Comparison of ENCODE assay signal across 8 mouse cellular contexts in genomic region chr12:57537791-57538587, GRCm38 (mm10). TPM values are rescaled to one million over a fixed set of nuclear protein-coding genes. Genes with fewer than 3 reads are reported as not detected.
DNase-seq lines count a peak whose midpoint lies in the region; ATAC-seq and TF ChIP-seq lines count a peak whose summit lies in the region.

No protein-coding gene starts in this region.

- H3K9me3 ChIP-seq in heart, embryonic 12.5 days (replicated peaks), result no peaks in the 10 kb centered on the region
- H3K9me3 ChIP-seq in hindbrain, embryonic 16.5 days (ENCODE audit: control insufficient read depth, low read length), result peaks cover 2% of the 10 kb centered on the region; the same call in 1 of the 2 replicates
- no peaks in the 10 kb centered on the region for H3K9me3 ChIP-seq in midbrain, embryonic 12.5 days

- WGBS in heart, embryonic 12.5 days, result 1% methylated on average over 21 of the region's 21 CpGs
- WGBS in hindbrain, embryonic 16.5 days, result 1% methylated on average over 21 of the region's 21 CpGs
- WGBS in midbrain, embryonic 12.5 days, result 1% methylated on average over 21 of the region's 21 CpGs

- H3K9ac ChIP-seq in heart, embryonic 12.5 days, result no peak overlapping the region
- H3K9ac ChIP-seq in hindbrain, embryonic 16.5 days (ENCODE audit: low read depth, low read length), result no peak overlapping the region
- H3K9ac ChIP-seq in midbrain, embryonic 12.5 days (replicated peaks), result peak overlapping the region; percentile 31

- H3K4me2 ChIP-seq in heart, embryonic 12.5 days, result peak overlapping the region; percentile 67
- peak overlapping the region; percentile 30 for H3K4me2 ChIP-seq in hindbrain, embryonic 16.5 days (ENCODE audit: low read length)
- peak overlapping the region; percentile 51 for H3K4me2 ChIP-seq in midbrain, embryonic 12.5 days (replicated peaks)

- peak overlapping the region; percentile 41 for H3K4me3 ChIP-seq in heart, embryonic 12.5 days
- H3K4me3 ChIP-seq in hindbrain, embryonic 16.5 days (ENCODE audit: low read length), result no peak overlapping the region
- H3K4me3 ChIP-seq in midbrain, embryonic 12.5 days, result peak overlapping the region; percentile 33

- no peak for TF ChIP-seq CTCF in brain, embryonic 14.5 days (IDR thresholded peaks at IDR 0.05; ENCODE audit: borderline replicate concordance, extremely low read depth, insufficient read depth, insufficient read length)

- no peak overlapping the region for H3K27ac ChIP-seq in heart, embryonic 12.5 days (ENCODE audit: poor library complexity, severe bottlenecking)
- no peak overlapping the region for H3K27ac ChIP-seq in hindbrain, embryonic 16.5 days (ENCODE audit: low read depth, low read length)
- peak overlapping the region; percentile 78; the same call in 1 of the 2 replicates for H3K27ac ChIP-seq in midbrain, embryonic 12.5 days (replicated peaks)

- DNase-seq in heart, adult 8-10 months (ENCODE audit: low spot score), result no peak
- peak; percentile 62 for DNase-seq in brain, embryonic 14.5 days (ENCODE audit: low read depth)
- no peak for DNase-seq in adrenal gland, adult 18-20 months (ENCODE audit: low spot score in 2 of 2)
- no peak for DNase-seq in adrenal gland, postnatal 4 days (ENCODE audit: low spot score in 2 of 2)
- DNase-seq in spleen, postnatal 4 days (ENCODE audit: low spot score in 2 of 2), result no peak

- H3K4me1 ChIP-seq in heart, embryonic 12.5 days (replicated peaks), result peaks cover 24% of the 10 kb centered on the region
- no peaks in the 10 kb centered on the region for H3K4me1 ChIP-seq in hindbrain, embryonic 16.5 days (ENCODE audit: control insufficient read depth, insufficient read depth, low read depth, low read length)
- H3K4me1 ChIP-seq in midbrain, embryonic 12.5 days, result peaks cover 33% of the 10 kb centered on the region

- no peak for ATAC-seq in heart, embryonic 12.5 days (ENCODE audit: insufficient number of reproducible peaks, low FRiP score)
- no peak for ATAC-seq in hindbrain, embryonic 16.5 days
- ATAC-seq in midbrain, embryonic 12.5 days (ENCODE audit: low FRiP score, low read depth), result no peak

- peaks cover 75% of the 10 kb centered on the region for H3K27me3 ChIP-seq in heart, embryonic 12.5 days (replicated peaks)
- H3K27me3 ChIP-seq in hindbrain, embryonic 16.5 days (replicated peaks; ENCODE audit: control insufficient read depth, insufficient read depth, low read length), result peaks cover 72% of the 10 kb centered on the region
- peaks cover 82% of the 10 kb centered on the region for H3K27me3 ChIP-seq in midbrain, embryonic 12.5 days

- TF ChIP-seq POLR2A in brain, embryonic 14.5 days (IDR thresholded peaks at IDR 0.05; ENCODE audit: borderline replicate concordance, extremely low read depth, insufficient read depth, insufficient read length, poor library complexity, severe bottlenecking), result no peak

- H3K36me3 ChIP-seq in heart, embryonic 12.5 days, result no peaks in the 10 kb centered on the region
- H3K36me3 ChIP-seq in hindbrain, embryonic 16.5 days (ENCODE audit: control insufficient read depth, insufficient read depth, low read length), result no peaks in the 10 kb centered on the region
- H3K36me3 ChIP-seq in midbrain, embryonic 12.5 days, result no peaks in the 10 kb centered on the region

RNA-seq across cellular contexts. Expression of gene Foxa1, which starts 8.7 kb away (rescaled TPM):
- 0.13 and 0.26 TPM in 2 replicates for polyA plus RNA-seq in heart, embryonic 12.5 days (2016; fragmentation: Nextera tagmentation; extraction: Ambion mirVana)
- total RNA-seq in heart, adult 8-10 months (2022), result under 1 TPM in 1 of 4 experiments, not detected in 3; 0.14 TPM
- 4.5 and 7.7 TPM in 2 replicates for polyA plus RNA-seq in brain, embryonic 14.5 days (2012; rRNA removed)
- polyA plus RNA-seq in hindbrain, embryonic 16.5 days (2015; fragmentation: Nextera tagmentation; extraction: Ambion mirVana), result 0.18 and 0.59 TPM in 2 replicates
- polyA plus RNA-seq in midbrain, embryonic 12.5 days (2016; fragmentation: Nextera tagmentation; extraction: Ambion mirVana), result 3.8 and 4.2 TPM in 2 replicates
- total RNA-seq in adrenal gland, adult 18-20 months (2021), result not detected
- under 1 TPM in 1 of 2 experiments, not detected in 1; 0.45 TPM for total RNA-seq in adrenal gland, postnatal 4 days (2021)

RNA-seq across cellular contexts. Expression of gene Ttc6, which starts 25.9 kb away (rescaled TPM):
- polyA plus RNA-seq in heart, embryonic 12.5 days (2016; fragmentation: Nextera tagmentation; extraction: Ambion mirVana), result 0.20 and 0.49 TPM in 2 replicates
- total RNA-seq in heart, adult 8-10 months (2022), result not detected
- polyA plus RNA-seq in brain, embryonic 14.5 days (2012; rRNA removed), result 0.73 and 1.2 TPM in 2 replicates
- 0.57 and 0.76 TPM in 2 replicates for polyA plus RNA-seq in hindbrain, embryonic 16.5 days (2015; fragmentation: Nextera tagmentation; extraction: Ambion mirVana)
- 2.0 and 3.6 TPM in 2 replicates for polyA plus RNA-seq in midbrain, embryonic 12.5 days (2016; fragmentation: Nextera tagmentation; extraction: Ambion mirVana)
- total RNA-seq in adrenal gland, adult 18-20 months (2021), result not detected
- not detected for total RNA-seq in adrenal gland, postnatal 4 days (2021)
